Mouse (Mus musculus) liver, embryonic 14.5 days (tissue): ENCODE results near the gene Pnrc2.

Source experiments
- CTCF ChIP-seq: IDR thresholded peaks from 2 replicates; pipeline ENCODE4 v1.5.1; 2016; ENCODE audit warnings: antibody characterized with exemption, low read depth, control low read depth
- EP300 ChIP-seq: IDR thresholded peaks from 2 replicates; pipeline ENCODE4 v1.6.1; 2016; ENCODE audit warnings: antibody characterized with exemption, low read depth

GRCm38 (mm10) chr4:135855536-135856222, 18.0 kb downstream of the Pnrc2 start, which contains the start of gene Srsf10:
- TF ChIP-seq CTCF (no peak), EP300 (peak; percentile 62)
